Mouse (Mus musculus): ENCODE measurements at regions not wholly inside any gene's neighbourhood (a gene's known extent, or its start where the extent isn't known, plus 50 kb on each side); places are given as distances from the start of the nearest gene placed in this dataset.

DNA sequence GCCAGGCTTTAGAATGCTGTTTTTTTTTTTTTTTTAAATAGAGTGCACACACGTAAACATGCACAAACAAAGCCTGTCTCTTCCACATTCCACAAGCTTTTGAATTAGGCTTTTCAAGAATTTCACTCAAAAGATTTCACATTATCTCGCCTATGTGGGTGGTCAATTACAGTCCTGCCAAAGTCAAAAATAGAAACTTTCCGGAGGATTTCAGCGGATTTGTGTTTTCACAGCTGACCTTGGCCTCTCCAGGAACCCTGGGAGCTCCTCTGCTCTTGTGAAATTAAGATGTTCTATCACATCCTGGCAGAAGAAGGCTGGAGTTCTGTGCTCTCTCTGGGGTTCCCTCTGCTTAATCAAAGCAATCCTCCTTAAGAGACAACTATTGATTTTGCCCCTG, 360.9 kb upstream of the Tenm4 start:
- no peak for DNase-seq (ENCODE audit: low spot score in 2 of 2)

DNA sequence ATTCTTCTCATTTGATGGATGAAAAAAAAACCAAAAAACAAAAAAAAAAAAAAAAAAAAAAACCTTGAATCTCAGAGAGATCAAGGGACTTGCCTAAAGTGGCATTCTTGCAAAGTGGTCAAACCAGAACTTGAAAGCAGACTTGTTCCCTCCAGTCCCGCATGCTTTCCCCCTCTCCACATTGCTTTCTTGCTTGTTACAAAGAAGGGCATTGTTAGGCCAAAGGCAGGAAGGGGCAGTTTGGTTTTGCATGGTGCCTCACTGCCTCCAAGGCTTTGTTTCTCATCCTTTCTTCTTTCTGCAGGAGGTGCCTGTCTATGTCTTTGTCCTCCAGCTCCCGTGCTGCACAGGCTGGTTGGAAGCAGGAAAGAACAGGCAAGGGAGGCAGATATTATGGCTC, 356.2 kb upstream of the Tenm4 start:
- no peak for DNase-seq (ENCODE audit: low spot score in 2 of 2)

DNA sequence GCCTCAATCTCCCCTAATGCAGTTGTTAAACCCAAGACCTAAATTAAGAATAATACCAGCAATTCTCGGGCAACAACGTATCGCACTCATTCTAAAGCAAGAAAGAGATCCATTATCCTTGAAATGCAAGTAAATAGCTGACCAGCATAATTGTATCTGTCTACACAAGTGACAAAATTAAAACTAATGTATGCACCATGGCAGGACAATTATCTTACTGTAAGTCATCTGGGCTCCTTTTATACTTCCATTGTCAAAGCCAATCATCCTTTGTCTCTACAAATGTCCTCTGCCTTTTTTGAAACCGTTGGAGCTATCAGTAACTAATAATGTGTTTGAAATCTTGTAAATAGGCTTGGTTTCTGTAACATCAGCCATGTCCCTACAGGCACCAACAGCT, 347.5 kb upstream of the Tenm4 start:
- DNase-seq (ENCODE audit: low spot score in 2 of 2) = no peak

DNA sequence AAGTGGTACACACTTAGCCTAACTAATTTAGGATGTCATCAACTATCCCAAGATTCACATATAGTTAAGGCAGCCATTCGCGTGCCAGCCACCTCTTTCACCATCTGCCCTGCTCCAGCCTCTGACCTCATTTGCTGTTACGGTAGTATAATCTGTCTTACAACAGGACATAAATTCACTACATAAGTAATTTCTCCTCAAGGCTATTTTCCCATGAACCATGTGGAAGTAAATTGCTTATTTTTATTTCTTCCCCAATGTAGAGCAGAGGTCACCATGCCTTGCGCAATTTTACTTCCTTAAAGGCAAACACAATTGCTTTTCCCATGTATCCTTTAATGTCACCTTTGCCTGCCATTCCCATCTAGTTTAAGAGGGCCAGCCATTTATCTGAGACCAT, 341.2 kb upstream of the Tenm4 start:
- DNase-seq (ENCODE audit: low spot score in 2 of 2) = no peak

DNA sequence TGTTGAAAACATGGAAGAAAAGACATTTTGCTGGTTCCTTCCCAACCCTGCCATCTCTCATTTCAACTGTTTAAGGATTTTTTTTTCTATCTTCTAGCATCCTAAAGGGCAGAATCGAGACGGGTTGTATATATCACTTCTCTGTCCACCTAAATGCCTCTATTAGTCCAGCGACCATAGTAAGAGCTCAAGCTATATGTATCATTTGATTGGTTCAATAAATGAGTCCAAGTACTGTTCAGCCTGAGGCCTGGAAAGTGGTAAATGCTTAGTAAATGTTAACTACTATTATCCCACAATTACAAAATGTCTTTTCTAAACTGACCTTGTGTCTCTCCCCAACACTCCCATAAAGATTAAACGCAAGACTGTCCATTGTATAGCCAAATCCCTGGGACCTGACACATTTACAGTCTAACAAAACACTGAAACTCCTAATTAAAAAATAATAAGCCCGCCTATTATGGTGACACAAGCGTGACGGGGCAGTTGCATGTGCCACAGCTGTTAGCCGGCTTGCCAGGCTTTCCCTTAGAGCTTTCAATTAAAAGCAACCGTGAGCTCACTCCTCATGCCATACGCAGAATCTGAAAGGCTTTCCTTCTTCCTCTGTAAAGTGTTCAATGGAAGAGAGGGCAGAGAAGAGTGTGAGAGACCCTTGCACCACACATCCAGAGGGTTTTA, 336.7 kb upstream of the Tenm4 start:
- DNase-seq (ENCODE audit: low spot score in 2 of 2) = no peak

DNA sequence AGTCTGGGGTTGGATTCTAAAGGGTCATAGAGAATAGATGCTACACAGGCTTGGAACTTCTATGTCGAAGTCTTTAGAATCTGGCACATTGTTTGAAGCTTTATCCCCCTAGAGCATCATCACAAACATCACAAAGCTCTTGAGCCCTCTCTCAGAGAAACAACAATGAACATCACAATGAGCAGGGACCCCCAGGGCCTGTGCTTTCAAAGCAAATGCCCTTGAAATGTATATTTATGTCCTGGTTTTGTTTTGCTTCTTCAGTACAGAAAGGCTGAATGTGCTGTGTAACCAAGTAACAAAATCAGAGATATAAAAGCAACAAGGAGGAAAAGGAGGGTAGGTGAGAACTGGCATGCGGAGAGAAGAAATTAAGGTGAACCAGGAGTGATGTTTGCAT, 330.6 kb upstream of the Tenm4 start:
- no peak for DNase-seq (ENCODE audit: low spot score in 2 of 2)

DNA sequence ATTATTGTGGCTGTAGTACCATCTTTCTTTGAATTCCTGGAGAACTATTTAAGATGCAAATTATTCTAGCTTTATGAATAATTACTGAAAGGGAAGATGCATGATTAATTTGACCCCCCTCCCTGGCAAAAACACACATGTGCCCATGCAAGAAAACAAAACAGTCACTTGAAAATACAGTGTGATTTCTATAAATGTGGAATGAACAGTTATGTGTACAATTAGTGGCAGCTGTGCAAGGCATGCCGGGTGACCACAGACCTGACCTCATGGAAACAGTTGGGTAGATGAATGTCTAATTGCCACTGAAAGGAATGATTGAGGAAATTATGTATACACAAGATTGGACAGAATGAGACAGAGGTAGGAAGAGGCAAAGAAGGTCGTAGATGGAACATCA, 321.2 kb upstream of the Tenm4 start:
- no peak for DNase-seq (ENCODE audit: low spot score in 2 of 2)

DNA sequence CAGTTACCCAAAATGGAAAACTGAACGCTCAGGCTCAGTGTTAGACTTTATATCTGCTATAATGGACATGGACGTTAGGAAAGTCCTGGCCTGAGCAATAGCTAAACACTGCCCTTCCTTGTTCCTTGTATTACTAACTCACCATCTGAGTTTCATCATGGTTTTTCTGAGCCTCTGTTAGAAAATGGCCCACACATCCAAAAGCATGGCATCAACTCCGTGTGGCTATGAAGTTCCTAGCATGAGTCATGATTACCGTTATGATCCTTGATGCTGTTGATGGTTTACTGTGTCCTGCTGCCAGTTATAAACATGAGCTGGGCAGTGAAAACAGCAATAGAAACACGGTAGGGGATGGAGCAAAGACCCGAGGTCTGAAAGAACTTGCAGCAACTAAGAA, 318.4 kb upstream of the Tenm4 start:
- no peak for DNase-seq (ENCODE audit: low spot score in 2 of 2)

DNA sequence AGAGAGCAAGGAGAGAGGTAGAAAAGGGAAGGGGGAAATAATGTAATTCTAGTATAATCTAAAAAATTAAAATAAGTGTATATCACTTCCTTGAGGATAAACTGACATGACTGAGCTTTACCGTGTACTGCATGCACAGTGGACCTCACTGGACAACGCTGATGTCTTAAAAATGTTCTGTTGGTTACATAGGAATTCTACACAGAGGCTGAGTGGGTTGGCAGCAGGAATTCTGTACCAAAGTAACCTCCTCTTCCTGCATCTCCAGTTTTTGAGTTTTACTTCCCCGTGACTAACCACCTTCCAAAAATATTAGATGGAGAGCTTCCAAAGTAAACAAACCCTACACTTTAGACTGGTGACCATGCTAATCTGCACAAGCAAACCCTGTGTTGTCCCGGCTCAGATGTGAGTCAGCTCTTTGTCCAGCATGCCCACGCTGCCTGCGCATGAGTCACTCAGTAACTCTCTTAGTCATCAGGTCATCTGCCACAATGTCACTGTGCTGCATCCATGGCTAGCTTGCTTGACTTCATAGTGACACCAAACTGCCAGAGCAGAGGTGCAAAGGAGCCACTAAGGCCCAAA, 317.7 kb upstream of the Tenm4 start:
- peak; percentile 8 to 77 for DNase-seq (ENCODE audit: low spot score in 2 of 2)

DNA sequence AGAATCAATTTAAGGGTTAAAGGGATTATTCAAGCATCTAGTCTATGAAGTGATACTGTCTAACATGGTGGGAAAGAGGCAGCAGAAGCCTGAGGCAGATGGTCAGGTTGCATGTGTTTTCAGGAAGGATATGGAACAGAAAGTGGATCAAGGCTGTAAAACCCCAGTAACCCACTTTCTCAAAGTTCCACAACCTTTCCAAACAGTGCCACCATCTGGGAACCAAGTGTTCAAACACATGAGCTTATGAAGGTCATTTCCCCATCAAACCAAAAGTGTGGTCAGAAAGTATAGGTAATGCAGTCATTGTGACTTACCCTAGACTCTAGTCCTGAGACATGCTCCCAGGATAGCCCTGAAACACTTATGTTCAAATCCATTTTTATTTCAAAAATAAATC, 312.8 kb upstream of the Tenm4 start:
- no peak for DNase-seq (ENCODE audit: low spot score in 2 of 2)

DNA sequence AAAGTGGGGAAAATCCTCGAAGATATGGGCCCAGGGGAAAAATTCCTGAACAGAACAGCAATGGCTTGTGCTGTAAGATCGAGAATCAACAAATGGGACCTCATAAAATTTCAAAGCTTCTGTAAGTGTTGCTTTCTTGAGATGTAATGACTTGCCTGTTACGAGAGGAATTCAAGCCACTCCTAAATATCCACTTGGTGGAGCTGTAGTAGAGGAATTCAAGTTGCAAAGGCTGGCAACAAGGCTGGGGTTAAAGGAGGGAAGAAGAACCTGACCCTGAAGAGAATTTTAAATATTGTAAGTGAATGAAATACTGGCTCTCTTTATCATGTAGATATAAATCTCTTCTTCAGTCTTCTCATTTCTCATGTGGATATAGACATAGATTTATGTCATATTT, 306.8 kb upstream of the Tenm4 start:
- no peak for DNase-seq (ENCODE audit: low spot score in 2 of 2)

DNA sequence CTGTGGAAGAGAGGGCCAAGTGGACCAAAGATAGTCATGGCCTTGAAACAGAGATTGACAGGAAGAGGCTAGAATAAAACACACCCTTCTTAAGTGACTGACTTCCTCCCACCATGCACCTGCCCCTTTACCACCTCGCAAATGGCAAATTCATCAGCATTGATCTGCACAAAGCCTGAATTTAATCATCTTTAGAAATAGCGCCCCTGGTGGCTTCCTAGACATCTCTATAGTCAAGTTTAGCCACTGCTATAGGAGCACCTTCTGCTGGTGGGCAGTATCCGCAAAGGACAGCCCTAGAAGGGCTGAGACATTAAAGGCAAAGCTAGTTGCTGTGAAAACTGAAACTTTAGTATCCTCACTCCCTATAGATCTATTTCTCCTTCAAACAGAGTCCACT, 305.8 kb upstream of the Tenm4 start:
- no peak for DNase-seq (ENCODE audit: low spot score in 2 of 2)

DNA sequence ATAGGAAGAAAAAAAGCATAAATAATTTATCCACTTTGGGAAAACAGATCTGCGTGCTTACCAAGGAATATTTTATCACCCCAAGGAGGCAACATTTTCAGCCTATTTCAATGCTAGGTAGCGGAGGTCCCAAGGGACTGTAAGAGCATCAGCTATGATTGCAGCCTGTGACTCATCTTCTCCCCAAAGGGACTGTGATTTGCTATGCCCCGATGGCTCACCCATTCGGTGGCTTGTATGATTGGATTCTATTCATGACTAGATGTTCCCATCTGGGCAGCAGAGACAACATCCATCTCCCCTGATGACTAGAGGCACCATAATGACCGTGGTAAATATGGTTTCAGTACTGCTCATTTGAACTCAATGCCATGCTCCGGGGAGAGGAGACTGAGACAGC, 302.3 kb upstream of the Tenm4 start:
- no peak for DNase-seq (ENCODE audit: low spot score in 2 of 2)

DNA sequence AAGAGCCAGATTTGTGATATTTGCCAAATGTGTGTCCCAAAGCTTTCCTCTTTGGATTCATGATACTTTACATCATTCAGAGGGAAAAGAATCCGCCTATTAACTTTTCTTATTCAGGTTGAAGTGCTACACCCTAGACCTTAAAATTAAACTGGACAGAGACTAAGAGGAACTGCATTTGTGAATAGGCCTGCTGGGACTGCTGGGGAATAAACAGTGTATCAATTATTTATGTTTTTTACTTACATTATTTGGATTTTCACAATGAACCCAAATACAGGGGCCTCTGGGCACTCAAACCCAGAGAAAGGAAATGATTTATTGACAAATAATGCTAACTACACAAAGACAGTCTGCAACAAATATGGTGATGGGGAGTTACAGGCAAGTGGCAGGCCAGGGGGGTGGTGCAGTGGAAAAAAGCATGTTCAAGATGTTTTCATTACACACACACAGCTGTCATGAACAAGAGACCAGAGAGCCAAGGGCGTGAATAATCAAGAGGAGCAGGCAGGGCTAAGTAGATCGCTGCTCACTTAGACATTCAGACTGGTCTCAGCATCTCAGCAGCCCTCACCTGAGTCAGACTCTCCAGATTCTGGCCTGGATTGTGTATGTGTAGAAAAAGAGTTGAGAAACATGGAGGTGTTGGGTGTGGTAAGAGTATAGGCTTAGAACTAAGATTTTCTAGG, 290.3 kb upstream of the Tenm4 start:
- DNase-seq (ENCODE audit: low spot score in 2 of 2) = no peak

DNA sequence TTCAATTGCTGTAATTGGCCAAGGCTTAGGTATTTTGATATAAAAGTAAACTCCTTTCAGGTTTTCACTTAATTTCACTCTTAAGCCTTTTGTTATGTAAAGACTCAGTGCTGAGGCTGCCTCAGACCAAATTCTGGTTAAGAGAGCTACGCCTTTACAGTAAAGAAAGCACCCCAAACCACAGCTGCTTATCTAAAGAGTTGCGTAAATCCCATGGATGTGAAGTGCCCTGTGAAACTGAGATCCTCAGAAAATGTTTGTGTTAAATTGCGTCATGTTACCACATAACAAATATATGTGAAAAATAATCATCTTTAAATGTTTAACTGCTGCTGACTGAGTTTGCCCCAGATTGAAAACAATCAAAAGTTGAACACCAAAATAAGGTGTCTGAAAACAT, 269.5 kb upstream of the Tenm4 start:
- DNase-seq (ENCODE audit: low spot score in 2 of 2) = no peak

DNA sequence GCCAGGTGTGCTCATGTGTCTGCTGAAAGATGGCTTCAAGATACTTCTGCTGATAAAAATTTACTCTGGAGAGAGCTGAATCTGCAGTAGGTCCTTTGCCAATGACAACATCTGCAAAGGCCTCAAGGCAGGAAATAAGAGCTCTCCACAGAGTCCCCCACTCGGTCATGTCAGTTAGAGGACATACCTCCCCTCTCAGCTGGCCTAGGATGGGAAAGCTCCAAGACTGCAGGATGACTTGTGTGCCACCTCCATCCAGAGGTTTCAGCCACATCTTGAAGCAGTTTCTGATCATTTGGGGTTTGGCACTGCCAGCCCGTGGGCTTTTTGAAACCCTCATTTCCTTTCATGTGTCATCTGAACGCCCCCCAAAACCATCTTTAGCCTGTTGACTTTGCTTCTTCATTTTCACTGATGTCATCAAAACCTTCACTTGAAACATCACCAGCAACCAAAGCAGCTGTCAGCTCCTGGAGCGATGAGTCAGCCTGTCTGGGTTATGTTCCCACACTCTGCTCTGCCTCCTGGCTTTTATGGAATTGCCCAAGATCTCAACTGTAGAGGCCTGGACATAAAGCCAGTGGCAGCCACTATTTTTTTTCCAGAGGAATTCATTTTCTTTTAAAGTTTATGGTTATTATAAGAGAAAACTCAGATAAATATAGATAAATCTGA, 256.5 kb upstream of the Tenm4 start:
- DNase-seq (ENCODE audit: low spot score in 2 of 2) = peak; percentile 7 to 43

DNA sequence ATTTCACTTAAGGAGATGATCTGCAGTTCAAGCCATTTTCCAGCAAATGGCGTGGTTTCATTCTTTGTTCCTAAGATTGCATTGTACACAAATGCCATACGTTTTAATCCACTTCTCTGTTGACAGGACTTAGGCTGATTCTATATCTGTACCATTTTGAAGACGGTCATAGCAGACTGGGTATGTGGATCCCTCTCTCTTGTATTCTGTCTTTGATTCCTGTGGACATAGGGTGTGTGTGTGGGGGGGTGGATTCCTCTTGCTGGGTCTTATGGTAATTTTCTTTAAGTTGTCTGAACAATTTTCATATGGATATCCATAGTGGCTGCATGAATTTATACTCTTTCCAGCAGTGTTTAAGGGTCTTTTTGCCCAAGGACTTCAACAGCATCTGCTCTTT, 251.1 kb upstream of the Tenm4 start:
- DNase-seq (ENCODE audit: low spot score in 2 of 2) = no peak

DNA sequence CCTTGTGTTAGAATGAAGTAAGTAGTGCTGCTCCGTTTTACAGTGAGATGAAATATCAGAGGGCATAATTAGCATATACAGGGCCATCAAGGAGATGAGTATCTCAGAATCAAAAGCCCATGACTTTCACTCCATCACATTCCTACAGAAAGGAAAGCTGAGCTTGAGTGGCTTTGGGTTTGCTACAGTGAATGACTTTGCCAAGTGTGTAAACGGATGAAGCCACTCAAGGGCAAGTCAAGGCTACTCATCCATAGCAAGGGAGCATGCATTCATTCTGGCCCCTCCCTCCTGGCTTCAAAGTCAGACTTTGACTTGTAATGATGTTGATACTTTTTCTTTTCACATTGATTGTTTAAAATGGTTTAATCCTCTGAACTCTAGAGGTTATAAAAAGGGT, 246.2 kb upstream of the Tenm4 start:
- no peak for DNase-seq (ENCODE audit: low spot score in 2 of 2)

DNA sequence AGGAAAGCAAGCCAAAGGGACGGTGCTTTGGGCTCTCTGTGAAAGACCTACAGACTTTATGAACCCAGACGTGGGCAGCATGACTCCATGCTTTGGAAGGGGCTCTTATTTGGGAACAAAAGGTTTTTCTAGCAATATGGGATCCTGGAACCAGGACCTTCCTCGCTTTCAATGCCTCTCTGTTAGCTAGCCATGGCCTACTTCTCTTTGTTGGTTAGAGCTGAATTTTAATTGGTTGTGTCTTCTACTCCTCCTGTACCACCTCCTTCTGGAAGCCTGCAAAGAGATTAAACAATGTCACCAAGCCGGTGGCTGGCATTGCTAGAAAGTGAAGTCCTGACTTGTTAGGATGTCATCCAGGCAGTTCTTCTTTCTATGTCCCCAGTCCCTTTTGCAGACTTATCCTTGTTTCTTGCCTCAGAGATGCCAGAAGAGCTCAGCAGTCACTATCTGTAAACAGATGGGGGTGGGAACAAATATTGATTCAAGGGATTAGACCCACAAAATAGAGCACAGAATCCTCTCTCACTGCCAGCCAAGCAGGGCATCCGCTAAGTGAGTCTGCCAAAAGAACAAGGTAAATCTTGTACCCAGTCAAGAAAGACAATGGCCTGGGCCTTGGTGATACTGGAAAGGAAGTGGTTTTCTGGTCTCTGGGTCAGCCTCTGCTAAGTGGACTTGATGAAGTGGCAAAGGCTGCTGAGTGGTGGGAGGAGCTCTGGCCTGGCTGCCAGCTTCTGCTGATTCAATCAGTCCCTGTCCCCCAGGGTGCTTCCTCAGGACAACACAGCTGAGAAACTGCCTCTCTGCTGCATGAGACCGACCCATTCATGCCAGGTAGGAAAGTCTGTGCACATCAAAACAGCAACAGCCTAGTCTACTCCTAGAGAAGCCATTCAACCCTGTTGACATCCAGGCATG, 244.7 kb upstream of the Tenm4 start:
- peak in 1 of 2 experiments; percentile 23 for DNase-seq (ENCODE audit: low spot score in 2 of 2)

DNA sequence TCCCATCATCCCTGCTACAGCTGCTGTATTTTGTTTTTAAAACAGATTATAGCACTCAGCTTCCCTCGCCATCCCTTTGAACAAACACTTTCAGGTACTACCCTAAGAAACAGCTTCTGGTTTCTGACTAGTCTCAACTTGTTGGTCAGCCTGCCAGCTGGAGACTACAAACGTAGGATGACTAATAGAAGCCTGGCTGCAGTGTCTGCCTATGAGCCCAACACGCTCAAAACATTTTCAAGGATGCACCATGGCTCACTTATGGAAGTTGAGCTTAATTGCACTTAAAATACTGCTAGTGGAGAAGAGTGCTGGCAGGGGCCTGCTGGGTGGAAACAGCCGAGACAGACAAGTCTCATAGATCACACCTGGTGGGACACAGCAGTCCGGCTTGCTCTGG, 234.4 kb upstream of the Tenm4 start:
- peak in 1 of 2 experiments; percentile 29 for DNase-seq (ENCODE audit: low spot score in 2 of 2)

DNA sequence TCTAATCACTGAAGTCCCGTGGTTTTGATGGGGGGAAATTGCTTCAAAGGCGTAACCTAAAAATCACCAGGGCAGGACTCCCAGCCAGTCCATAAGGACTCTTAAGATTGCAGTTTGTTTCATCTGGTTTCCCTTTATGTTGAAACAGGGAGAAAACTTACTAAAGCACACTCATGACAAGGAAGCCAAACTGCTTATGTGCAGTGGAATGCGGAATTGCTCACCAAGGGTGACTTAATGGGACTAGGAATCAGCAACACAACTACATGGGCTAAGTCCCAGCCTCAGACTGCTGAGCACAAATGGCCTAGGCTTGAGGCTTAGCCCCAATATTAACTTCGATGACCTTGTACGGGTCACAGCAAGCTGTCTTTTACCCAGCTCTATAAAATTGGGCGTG, 227.6 kb upstream of the Tenm4 start:
- no peak for DNase-seq (ENCODE audit: low spot score in 2 of 2)
